Mouse (Mus musculus): ENCODE measurements at regions not wholly inside any gene's neighbourhood (a gene's known extent, or its start where the extent isn't known, plus 50 kb on each side); places are given as distances from the start of the nearest gene placed in this dataset.

DNA sequence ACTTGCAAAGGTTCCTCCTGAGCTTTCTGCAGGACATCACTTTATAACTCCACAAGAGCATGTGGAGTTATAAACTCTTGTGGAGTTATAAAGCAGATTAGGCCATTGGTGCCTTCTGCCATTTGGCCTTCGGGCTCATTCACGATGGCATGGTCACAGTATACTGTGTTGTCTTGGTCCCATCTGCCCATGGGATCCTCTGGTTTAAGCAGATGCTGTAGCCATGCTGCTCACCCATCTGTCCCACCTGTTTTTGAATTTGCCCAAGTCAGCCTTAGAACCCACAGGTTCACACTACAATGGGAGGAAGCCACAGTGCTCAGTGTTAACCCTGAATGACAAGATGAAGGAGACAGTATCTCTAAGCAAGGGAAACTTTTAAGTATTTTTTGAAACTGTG is 124.7 kb upstream of the Etl4 start:
- no peak for TF ChIP-seq CTCF (IDR thresholded peaks at IDR 0.05; ENCODE audit: low read depth)
- TF ChIP-seq EP300 (IDR thresholded peaks at IDR 0.05; ENCODE audit: low read depth): no peak
